In the genomic region with DNA sequence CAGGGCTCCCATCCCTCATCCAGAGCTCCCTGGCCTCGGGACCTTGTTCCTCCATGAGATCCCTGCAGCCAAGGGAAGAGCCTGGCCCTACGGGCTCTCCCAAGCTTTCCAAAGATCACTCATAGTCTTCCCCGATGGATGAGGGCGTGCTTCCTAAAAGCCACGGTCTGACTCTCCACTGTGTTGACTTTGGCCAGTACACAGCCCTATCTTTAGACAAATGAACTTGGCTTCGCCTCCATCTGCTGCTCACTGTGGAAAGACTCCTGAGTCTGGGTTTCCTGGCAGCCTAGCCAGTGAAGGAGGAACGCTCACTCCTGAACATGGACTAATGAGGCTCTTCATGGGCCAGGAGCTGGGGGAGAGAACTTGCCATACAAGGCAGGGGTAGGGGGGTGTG, we compare ENCODE assay signal across 12 mouse cellular contexts.
DNase-seq lines count a peak whose midpoint lies in the region; ATAC-seq and TF ChIP-seq lines count a peak whose summit lies in the region.
"Had no signal": no experiment of that assay in that cellular context is flagged by ENCODE, and none has a peak within 500 bp of the region (broad histone marks: within the 10 kb centered on the region; RNA-seq: fewer than 3 reads in every experiment).

No protein-coding gene starts in this region.

- no peak for TF ChIP-seq CTCF in heart, postnatal 0 days (IDR thresholded peaks at IDR 0.05; ENCODE audit: low read depth)

- WGBS in heart, postnatal 0 days = 25% methylated on average over 7 of the region's 7 CpGs
- 67% methylated on average over 7 of the region's 7 CpGs for WGBS in lung, embryonic 16.5 days
- 88% methylated on average over 7 of the region's 7 CpGs for WGBS in hindbrain, embryonic 11.5 days
- 68% methylated on average over 7 of the region's 7 CpGs for WGBS in intestine, embryonic 16.5 days

- no peak overlapping the region for H3K4me2 ChIP-seq in heart, postnatal 0 days (ENCODE audit: low read depth, low read length)
- no peak overlapping the region for H3K4me2 ChIP-seq in lung, embryonic 16.5 days (ENCODE audit: low read depth, low read length)
- H3K4me2 ChIP-seq in hindbrain, embryonic 11.5 days (replicated peaks; ENCODE audit: low read depth, low read length) = no peak overlapping the region
- H3K4me2 ChIP-seq in intestine, embryonic 16.5 days (ENCODE audit: low read depth, low read length) = no peak overlapping the region
- H3K4me2 ChIP-seq: hindbrain, embryonic 13.5 days; neural tube, embryonic 12.5 days had no signal

- no peaks in the 10 kb centered on the region; the same call in none of the 2 replicates for H3K4me1 ChIP-seq in heart, postnatal 0 days (ENCODE audit: control insufficient read depth, insufficient read depth)
- no peaks in the 10 kb centered on the region; the same call in 1 of the 2 replicates for H3K4me1 ChIP-seq in lung, embryonic 16.5 days (replicated peaks; ENCODE audit: control insufficient read depth, insufficient read depth, low read length)
- no peaks in the 10 kb centered on the region for H3K4me1 ChIP-seq in hindbrain, embryonic 11.5 days (replicated peaks; ENCODE audit: control insufficient read depth, insufficient read depth, low read length)
- no peaks in the 10 kb centered on the region for H3K4me1 ChIP-seq in intestine, embryonic 16.5 days (ENCODE audit: control insufficient read depth, insufficient read depth, low read length)
- H3K4me1 ChIP-seq: neural tube, embryonic 12.5 days had no signal

- H3K9ac ChIP-seq in heart, postnatal 0 days (replicated peaks; ENCODE audit: low read depth, low read length) = no peak overlapping the region
- no peak overlapping the region for H3K9ac ChIP-seq in lung, embryonic 16.5 days (ENCODE audit: low read length)
- H3K9ac ChIP-seq in hindbrain, embryonic 11.5 days (ENCODE audit: low read depth, low read length) = no peak overlapping the region
- H3K9ac ChIP-seq in intestine, embryonic 16.5 days (ENCODE audit: low read depth, low read length) = no peak overlapping the region
- H3K9ac ChIP-seq: hindbrain, embryonic 13.5 days; neural tube, embryonic 12.5 days had no signal

- peak; percentile 62 for DNase-seq in gastrocnemius, adult 18-20 months (ENCODE audit: low spot score)
- no peak for DNase-seq in gastrocnemius, postnatal 10 days
- DNase-seq in cerebellum, adult 9-10 months = peak; percentile 75
- DNase-seq in heart, postnatal 0 days (ENCODE audit: low spot score) = peak; percentile 80
- DNase-seq in hindbrain, embryonic 11.5 days (ENCODE audit: low spot score) = no peak
- DNase-seq: B cell, adult 2 months; thymus, adult 2 months had no signal

- 0 out of 2 replicates have a peak, but pooled peaks cover 9% of the 10 kb centered on the region for H3K27me3 ChIP-seq in heart, postnatal 0 days (ENCODE audit: control insufficient read depth, insufficient read depth, low read length)
- no peaks in the 10 kb centered on the region for H3K27me3 ChIP-seq in lung, embryonic 16.5 days (ENCODE audit: control insufficient read depth, insufficient read depth, low read depth, low read length)
- no peaks in the 10 kb centered on the region for H3K27me3 ChIP-seq in hindbrain, embryonic 11.5 days (ENCODE audit: control insufficient read depth, insufficient read depth, low read length)
- no peaks in the 10 kb centered on the region for H3K27me3 ChIP-seq in intestine, embryonic 16.5 days (replicated peaks; ENCODE audit: control insufficient read depth, insufficient read depth, low read length)
- H3K27me3 ChIP-seq: hindbrain, embryonic 13.5 days; neural tube, embryonic 12.5 days had no signal

- H3K4me3 ChIP-seq in heart, postnatal 0 days (ENCODE audit: low read depth, low read length) = no peak overlapping the region
- no peak overlapping the region for H3K4me3 ChIP-seq in lung, embryonic 16.5 days (ENCODE audit: low read length)
- no peak overlapping the region for H3K4me3 ChIP-seq in hindbrain, embryonic 11.5 days (ENCODE audit: low read depth, low read length)
- H3K4me3 ChIP-seq in intestine, embryonic 16.5 days (ENCODE audit: low read length) = no peak overlapping the region
- H3K4me3 ChIP-seq: hindbrain, embryonic 13.5 days; neural tube, embryonic 12.5 days had no signal

- H3K27ac ChIP-seq in heart, postnatal 0 days (ENCODE audit: low read depth) = no peak overlapping the region
- H3K27ac ChIP-seq in lung, embryonic 16.5 days (ENCODE audit: low read length) = no peak overlapping the region
- H3K27ac ChIP-seq in hindbrain, embryonic 11.5 days (ENCODE audit: low read depth, low read length) = no peak overlapping the region
- H3K27ac ChIP-seq in intestine, embryonic 16.5 days (ENCODE audit: low read length) = no peak overlapping the region
- H3K27ac ChIP-seq: hindbrain, embryonic 13.5 days; neural tube, embryonic 12.5 days had no signal

- H3K9me3 ChIP-seq in heart, postnatal 0 days (replicated peaks; ENCODE audit: control insufficient read depth, low read length) = no peaks in the 10 kb centered on the region
- no peaks in the 10 kb centered on the region for H3K9me3 ChIP-seq in lung, embryonic 16.5 days (ENCODE audit: control insufficient read depth, low read length)
- no peaks in the 10 kb centered on the region for H3K9me3 ChIP-seq in hindbrain, embryonic 11.5 days (ENCODE audit: control insufficient read depth, low read length)
- H3K9me3 ChIP-seq in intestine, embryonic 16.5 days (ENCODE audit: control insufficient read depth, low read length) = no peaks in the 10 kb centered on the region
- H3K9me3 ChIP-seq: hindbrain, embryonic 13.5 days; neural tube, embryonic 12.5 days had no signal

- no peaks in the 10 kb centered on the region for H3K36me3 ChIP-seq in heart, postnatal 0 days (replicated peaks; ENCODE audit: control insufficient read depth, insufficient read depth, low read length)
- H3K36me3 ChIP-seq in lung, embryonic 16.5 days (ENCODE audit: control insufficient read depth, insufficient read depth, low read length) = peaks cover 11% of the 10 kb centered on the region; the same call in 1 of the 2 replicates
- no peaks in the 10 kb centered on the region for H3K36me3 ChIP-seq in hindbrain, embryonic 11.5 days (ENCODE audit: control insufficient read depth, insufficient read depth, low read length)
- H3K36me3 ChIP-seq in intestine, embryonic 16.5 days (ENCODE audit: control insufficient read depth, insufficient read depth, low read length) = peaks cover 5% of the 10 kb centered on the region
- H3K36me3 ChIP-seq: hindbrain, embryonic 13.5 days; neural tube, embryonic 12.5 days had no signal

- TF ChIP-seq EP300 in heart, postnatal 0 days (IDR thresholded peaks at IDR 0.05; ENCODE audit: low read depth) = no peak

- peak; percentile 49 for ATAC-seq in heart, postnatal 0 days (ENCODE audit: insufficient read depth, low read depth)
- peak; percentile 24; the same call in 1 of the 2 replicates for ATAC-seq in lung, embryonic 16.5 days (ENCODE audit: low read depth)
- ATAC-seq in monocyte, adult 5-6 weeks (replicated peaks; ENCODE audit: insufficient number of reproducible peaks, low FRiP score, low TSS enrichment, poor library complexity, severe bottlenecking) = no peak
- ATAC-seq in hindbrain, embryonic 11.5 days (ENCODE audit: low FRiP score) = no peak
- no peak; the same call in 1 of the 2 replicates for ATAC-seq in intestine, embryonic 16.5 days

Comparison
In these comparisons a context has a peak if more than half of its experiments do, and no peak if none do; other contexts are left out.
1. DNase-seq: peak in gastrocnemius, adult 18-20 months (single experiment), cerebellum, adult 9-10 months (single experiment) and heart, postnatal 0 days (single experiment); none in gastrocnemius, postnatal 10 days (single experiment) and hindbrain, embryonic 11.5 days (single experiment).
2. ATAC-seq: peak in heart, postnatal 0 days (single experiment) and lung, embryonic 16.5 days (single experiment); none in monocyte, adult 5-6 weeks (single experiment), hindbrain, embryonic 11.5 days (single experiment) and intestine, embryonic 16.5 days (single experiment).